Mouse (Mus musculus): ENCODE data around the gene Sdr42e1.

The Sdr42e1 gene

GRCm38 (mm10) chr8:117673430-117673830, at the start of gene Sdr42e1:
Gene Sdr42e1 (minus strand): TSS chr8:117673689.
- peak; percentile 22 to 54 for DNase-seq

GRCm38 (mm10) chr8:117718152-117718860, 44.8 kb upstream of the Sdr42e1 start:
- DNase-seq, result no peak

GRCm38 (mm10) chr8:117715896-117716295, 42.4 kb upstream of the Sdr42e1 start:
- DNase-seq, result no peak

- no peak for DNase-seq
Measured at GRCm38 (mm10) chr8:117714604-117715003, 41.1 kb upstream of the Sdr42e1 start.

- DNase-seq, result no peak
Measured at GRCm38 (mm10) chr8:117712226-117712625, 38.7 kb upstream of the Sdr42e1 start.

- no peak for DNase-seq
Measured at GRCm38 (mm10) chr8:117706141-117706540, 32.7 kb upstream of the Sdr42e1 start.

- no peak for DNase-seq
Measured at GRCm38 (mm10) chr8:117702701-117703100, 29.2 kb upstream of the Sdr42e1 start.

- DNase-seq, result no peak
Measured at GRCm38 (mm10) chr8:117701859-117702258, 28.4 kb upstream of the Sdr42e1 start, which contains the start of gene Hsd17b2. Gene Hsd17b2 (plus strand): TSS chr8:117701904.

- DNase-seq, result no peak
Measured at GRCm38 (mm10) chr8:117701246-117701645, 27.8 kb upstream of the Sdr42e1 start.

GRCm38 (mm10) chr8:117700699-117701098, 27.2 kb upstream of the Sdr42e1 start:
- no peak for DNase-seq

- no peak for DNase-seq
Measured at GRCm38 (mm10) chr8:117697248-117697647, 23.8 kb upstream of the Sdr42e1 start.

GRCm38 (mm10) chr8:117695636-117696035, 22.1 kb upstream of the Sdr42e1 start:
- DNase-seq, result no peak

- DNase-seq, result no peak
Measured at GRCm38 (mm10) chr8:117692131-117692530, 18.6 kb upstream of the Sdr42e1 start.

- DNase-seq, result no peak
Measured at GRCm38 (mm10) chr8:117687890-117688289, 14.4 kb upstream of the Sdr42e1 start.

GRCm38 (mm10) chr8:117684504-117684903, 11.0 kb upstream of the Sdr42e1 start:
- DNase-seq, result no peak

- no peak for DNase-seq
Measured at GRCm38 (mm10) chr8:117683925-117684472, 10.5 kb upstream of the Sdr42e1 start.

GRCm38 (mm10) chr8:117678650-117679049, 5.2 kb upstream of the Sdr42e1 start:
- no peak for DNase-seq

- no peak for DNase-seq
Measured at GRCm38 (mm10) chr8:117677011-117677410, 3.5 kb upstream of the Sdr42e1 start.

GRCm38 (mm10) chr8:117676460-117676859, 3.0 kb upstream of the Sdr42e1 start:
- no peak for DNase-seq

- no peak for DNase-seq
Measured at GRCm38 (mm10) chr8:117675171-117675570, 1.7 kb upstream of the Sdr42e1 start.

GRCm38 (mm10) chr8:117672558-117672957, 931 bp downstream of the Sdr42e1 start:
- DNase-seq, result no peak

- no peak for DNase-seq
Measured at GRCm38 (mm10) chr8:117670461-117670860, 3.0 kb downstream of the Sdr42e1 start.

GRCm38 (mm10) chr8:117667349-117668124, 6.0 kb downstream of the Sdr42e1 start:
- DNase-seq, result no peak

Measured in thymus, adult 18-20 months (tissue).